Mouse (Mus musculus) lung, postnatal 25 days (tissue): ENCODE results near the gene Frg2f1.
"Not testable (repeated sequence)": the region's sequence is repeated elsewhere in the genome, so short reads cannot be mapped to it uniquely, and the experiment has no call there.

Source experiments
- DNase-seq: peaks from one replicate; pipeline ENCODE4 v3.0.0; 2022; ENCODE audit warnings: low spot score

The Frg2f1 gene

GRCm38 (mm10) chr4:119539031-119539824 lies at the start of gene Frg2f1:
Frg2f1 (minus strand) TSS chr4:119539529.
- peak; percentile 93 for DNase-seq

GRCm38 (mm10) chr4:119588037-119588436 lies 48.7 kb upstream of the Frg2f1 start:
- DNase-seq = no peak

- no peak for DNase-seq
Measured at GRCm38 (mm10) chr4:119575459-119575858, 36.1 kb upstream of the Frg2f1 start.

GRCm38 (mm10) chr4:119574504-119574903 lies 35.2 kb upstream of the Frg2f1 start:
- no peak for DNase-seq

- no peak for DNase-seq
Measured at GRCm38 (mm10) chr4:119572682-119573081, 33.4 kb upstream of the Frg2f1 start.

GRCm38 (mm10) chr4:119566322-119566835 lies 27.1 kb upstream of the Frg2f1 start:
- no peak for DNase-seq

GRCm38 (mm10) chr4:119563136-119563535 lies 23.8 kb upstream of the Frg2f1 start:
- no peak for DNase-seq

GRCm38 (mm10) chr4:119555466-119555865 lies 16.1 kb upstream of the Frg2f1 start:
- no peak for DNase-seq

- DNase-seq = peak; percentile 36
Measured at GRCm38 (mm10) chr4:119550864-119551263, 11.5 kb upstream of the Frg2f1 start.

- no peak for DNase-seq
Measured at GRCm38 (mm10) chr4:119540533-119540890, 1.2 kb upstream of the Frg2f1 start.

- DNase-seq = peak; percentile 25
Measured at GRCm38 (mm10) chr4:119539836-119540532, 655 bp upstream of the Frg2f1 start.

GRCm38 (mm10) chr4:119537436-119537835 lies 1.9 kb downstream of the Frg2f1 start:
- no peak for DNase-seq

- not testable (repeated sequence) for DNase-seq
Measured at GRCm38 (mm10) chr4:119536615-119537014, 2.7 kb downstream of the Frg2f1 start, which contains the start of gene Foxj3. Foxj3 (plus strand) TSS chr4:119537004.

GRCm38 (mm10) chr4:119535103-119535502 lies 4.2 kb downstream of the Frg2f1 start:
- DNase-seq = peak; percentile 28

- DNase-seq = peak; percentile 38
Measured at GRCm38 (mm10) chr4:119531813-119532212, 7.5 kb downstream of the Frg2f1 start.

GRCm38 (mm10) chr4:119526329-119526845 lies 12.9 kb downstream of the Frg2f1 start:
- no peak for DNase-seq

- no peak for DNase-seq
Measured at GRCm38 (mm10) chr4:119524466-119524865, 14.9 kb downstream of the Frg2f1 start.

- DNase-seq = no peak
Measured at GRCm38 (mm10) chr4:119524010-119524409, 15.3 kb downstream of the Frg2f1 start.

- DNase-seq = no peak
Measured at GRCm38 (mm10) chr4:119523575-119523974, 15.8 kb downstream of the Frg2f1 start.

GRCm38 (mm10) chr4:119512731-119513141 lies 26.6 kb downstream of the Frg2f1 start:
- DNase-seq = peak; percentile 29

GRCm38 (mm10) chr4:119511591-119511990 lies 27.7 kb downstream of the Frg2f1 start:
- no peak for DNase-seq

- no peak for DNase-seq
Measured at GRCm38 (mm10) chr4:119498319-119498848, 40.9 kb downstream of the Frg2f1 start.

GRCm38 (mm10) chr4:119492933-119493327 lies 46.4 kb downstream of the Frg2f1 start:
- DNase-seq = no peak
